Mouse (Mus musculus) sigmoid colon, adult 10 weeks (tissue): ENCODE measurements around the gene Mnat1. TPM values are rescaled to one million over a fixed set of nuclear protein-coding genes. Genes with fewer than 3 reads are reported as not detected.

Experiments
- polyA plus RNA-seq: library from polyadenylated mRNA; stranded (reverse); fragments of 350-450 nt; fragmentation: Illumina TruSeq; extraction: RNeasy Lipid Tissue Mini Kit (QIAGEN cat#74804); gene quantifications from one replicate; pipeline ENCODE4 v1.2.3, GENCODE M21; 2014; ENCODE audit warnings: low read depth, low replicate concordance

The Mnat1 gene
- 14.3 TPM for polyA plus RNA-seq

DNA sequence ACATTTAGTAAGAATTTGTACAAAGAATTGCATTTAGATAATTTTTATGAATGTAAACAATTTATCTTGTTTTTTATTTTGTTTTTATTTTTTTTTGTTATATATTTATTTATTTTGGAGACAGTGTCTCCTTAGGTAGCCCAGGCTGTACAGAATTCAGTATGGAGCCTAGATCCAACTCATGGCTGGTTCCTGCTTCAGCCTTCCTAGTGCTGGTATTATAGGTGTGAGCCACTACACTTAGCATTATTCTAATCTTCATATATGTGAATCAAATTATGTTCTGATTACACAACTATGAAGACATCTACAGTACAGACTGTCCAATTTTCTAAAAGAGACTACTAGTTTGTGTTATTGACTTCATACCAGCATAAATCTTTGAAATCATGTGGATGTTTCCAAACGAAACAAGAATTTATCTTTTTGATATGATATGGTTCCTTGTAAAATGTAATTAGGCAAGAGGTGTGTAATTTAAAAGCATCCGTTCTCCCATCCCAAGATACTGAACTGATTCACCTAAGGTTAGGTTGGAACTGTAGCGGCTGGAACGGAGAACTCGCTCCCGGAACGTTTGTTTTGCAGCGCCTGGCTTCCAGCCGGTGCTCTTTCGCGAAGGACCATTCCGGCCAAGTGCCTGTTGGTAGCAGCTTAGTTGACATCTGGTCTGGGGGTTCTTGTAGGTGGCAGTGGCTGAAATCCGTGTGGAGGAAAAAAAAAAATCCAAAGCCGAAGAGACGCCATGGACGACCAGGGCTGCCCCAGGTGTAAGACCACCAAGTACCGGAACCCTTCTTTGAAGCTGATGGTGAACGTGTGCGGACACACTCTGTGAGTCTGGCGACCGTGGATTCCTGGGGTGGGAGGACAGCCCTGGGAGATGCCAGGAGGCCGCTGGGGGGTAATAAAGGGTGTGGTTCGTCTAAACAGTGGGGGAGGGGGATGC is at the start of gene Mnat1:
Gene Mnat1, plus strand, starts transcription at position 625 of the 949 bp plus-strand sequence.

DNA sequence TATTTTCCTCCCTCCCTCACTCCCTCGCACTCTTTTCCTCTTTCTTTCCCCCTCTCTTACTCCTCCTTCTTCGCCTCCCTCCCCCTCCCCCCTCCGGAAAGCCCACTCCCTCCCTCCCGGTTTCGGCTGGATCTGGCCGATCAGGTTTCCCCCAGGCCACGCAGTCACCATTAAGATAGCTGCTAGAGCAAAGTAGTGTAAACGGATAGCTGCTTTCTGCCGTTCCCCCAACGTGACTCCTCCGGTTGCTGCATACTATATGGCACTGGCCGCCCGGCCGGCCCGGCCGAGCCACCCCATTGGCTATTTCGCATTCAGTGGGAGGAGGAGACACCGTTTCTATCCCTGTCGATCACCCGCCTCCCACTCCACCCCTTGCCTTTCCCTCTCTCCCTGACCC is 10.3 kb upstream of the Mnat1 start, which contains the start of gene Six4:
Gene Six4, minus strand, starts transcription at position 261 of the 400 bp plus-strand sequence.

DNA sequence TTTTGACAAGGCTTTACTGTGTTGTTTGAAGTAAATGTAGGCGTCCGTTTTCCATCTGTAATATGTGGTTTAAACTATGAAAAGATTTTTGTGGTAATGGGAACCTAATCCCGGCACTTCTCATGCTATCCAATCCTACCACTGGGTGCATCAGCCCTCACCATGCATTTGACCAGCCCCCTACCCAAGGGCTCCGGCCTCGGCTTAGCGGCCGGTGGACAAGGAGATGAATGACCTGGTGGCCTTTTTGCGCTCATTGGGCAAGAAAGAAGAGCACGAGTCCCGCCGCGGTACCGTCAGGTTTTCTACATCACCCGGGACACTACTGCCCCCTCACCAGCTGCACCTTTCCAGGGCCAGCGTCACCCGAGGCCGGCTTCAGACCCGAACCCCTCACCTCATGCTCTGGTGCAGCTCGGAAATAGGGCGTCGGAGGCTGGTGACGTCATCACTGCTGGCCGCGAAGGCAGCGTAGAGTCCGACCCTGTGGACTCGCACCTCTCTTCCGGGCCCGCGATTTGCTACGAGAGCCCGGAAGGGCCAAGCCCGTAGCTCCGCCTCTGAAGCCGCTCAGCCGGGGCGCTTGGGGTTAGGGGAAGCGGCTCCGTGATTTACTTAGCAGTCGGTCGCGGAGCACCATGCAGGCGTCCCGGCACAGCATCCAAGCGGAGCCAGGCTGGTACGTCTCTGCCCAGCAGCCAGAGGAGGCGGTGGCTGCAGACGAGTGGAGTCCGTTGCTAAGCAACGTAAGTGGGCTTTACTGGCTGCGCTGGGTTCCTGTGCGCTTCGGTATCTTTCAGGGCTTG is 163.0 kb downstream of the Mnat1 start, which contains the start of the genes Trmt5 and Slc38a6:
Gene Trmt5, minus strand, starts transcription at position 424 of the 806 bp plus-strand sequence.
Gene Slc38a6, plus strand, starts transcription at position 493 of the 806 bp plus-strand sequence.

Other genes with a start within 250 kb of the Mnat1 start
- not detected for gene Six6, start 183.8 kb upstream of the Mnat1 start, polyA plus RNA-seq
- gene 4930447C04Rik, start 182.9 kb upstream of the Mnat1 start, polyA plus RNA-seq: 3.0 TPM
- gene Six1, start 69.8 kb upstream of the Mnat1 start, polyA plus RNA-seq: 0.13 TPM
- gene Six4, start 10.3 kb upstream of the Mnat1 start, polyA plus RNA-seq: 0.69 TPM
- 24.5 TPM for gene Trmt5, start 163.0 kb downstream of the Mnat1 start, polyA plus RNA-seq
- gene Slc38a6, start 163.1 kb downstream of the Mnat1 start, polyA plus RNA-seq: 19.4 TPM